ENCODE assay signal across 8 mouse cellular contexts in genomic region chr1:160184506-160184905, GRCm38 (mm10). TPM values are rescaled to one million over a fixed set of nuclear protein-coding genes. Genes with fewer than 3 reads are reported as not detected.
A peak's percentile ranks its signal among the peaks of the same experiment; 100 is the strongest.
DNase-seq lines count a peak whose midpoint lies in the region; ATAC-seq lines count a peak whose summit lies in the region.

No protein-coding gene starts in this region.

- peak; percentile 67; the same call in 1 of the 2 replicates for ATAC-seq in lung, embryonic 16.5 days (ENCODE audit: low read depth)
- no peak for ATAC-seq in inflammation-experienced regulatory T-cells, adult 6 months

- H3K27ac ChIP-seq in lung, embryonic 16.5 days (ENCODE audit: low read length), result no peak overlapping the region

- WGBS in lung, embryonic 16.5 days, result 9% methylated on average over 5 of the region's 5 CpGs

- no peak overlapping the region for H3K9ac ChIP-seq in lung, embryonic 16.5 days (ENCODE audit: low read length)

- no peaks in the 10 kb centered on the region for H3K4me1 ChIP-seq in lung, embryonic 16.5 days (replicated peaks; ENCODE audit: control insufficient read depth, insufficient read depth, low read length)

- H3K9me3 ChIP-seq in lung, embryonic 16.5 days (ENCODE audit: control insufficient read depth, low read length), result no peaks in the 10 kb centered on the region

- H3K27me3 ChIP-seq in lung, embryonic 16.5 days (ENCODE audit: control insufficient read depth, insufficient read depth, low read depth, low read length), result no peaks in the 10 kb centered on the region

- H3K4me3 ChIP-seq in lung, embryonic 16.5 days (ENCODE audit: low read length), result no peak overlapping the region

- no peaks in the 10 kb centered on the region for H3K36me3 ChIP-seq in lung, embryonic 16.5 days (ENCODE audit: control insufficient read depth, insufficient read depth, low read length)

- no peak overlapping the region for H3K4me2 ChIP-seq in lung, embryonic 16.5 days (ENCODE audit: low read depth, low read length)

- peak; percentile 8 for DNase-seq in thymus, postnatal 14 days
- DNase-seq in thymus, adult 18-20 months, result no peak
- DNase-seq in cerebellum, postnatal 25 days, result peak; percentile 48 to 63
- DNase-seq in frontal cortex, postnatal 36 days (ENCODE audit: low spot score in 2 of 2), result peak; percentile 51 to 72
- peak; percentile 12 to 53 for DNase-seq in kidney, postnatal 36 days
- DNase-seq in right cerebral cortex, postnatal 10 days (ENCODE audit: low spot score in 2 of 2), result peak; percentile 74 to 81

RNA-seq across cellular contexts. Expression of gene Mrps14, which starts 10.5 kb away (rescaled TPM):
- 261 and 272 TPM in 2 replicates for polyA plus RNA-seq in lung, embryonic 16.5 days (2015; fragmentation: Nextera tagmentation; extraction: Ambion mirVana)
- 100 to 1,000 TPM; 250 to 282 (median 266) TPM for polyA plus RNA-seq in inflammation-experienced regulatory T-cells, adult 6 months (2017; shearing (Covaris generic))

RNA-seq across cellular contexts. Expression of gene Cacybp, which starts 28.2 kb away (rescaled TPM):
- 171 and 193 TPM in 2 replicates for polyA plus RNA-seq in lung, embryonic 16.5 days (2015; fragmentation: Nextera tagmentation; extraction: Ambion mirVana)
- 100 to 1,000 TPM in 2 of 3 experiments, 10 to 100 TPM in 1; 88.4 to 163 (median 107) TPM for polyA plus RNA-seq in inflammation-experienced regulatory T-cells, adult 6 months (2017; shearing (Covaris generic))

RNA-seq across cellular contexts. Expression of gene Tnn, which starts 31.1 kb away (rescaled TPM):
- 1.2 and 1.6 TPM in 2 replicates for polyA plus RNA-seq in lung, embryonic 16.5 days (2015; fragmentation: Nextera tagmentation; extraction: Ambion mirVana)
- polyA plus RNA-seq in inflammation-experienced regulatory T-cells, adult 6 months (2017; shearing (Covaris generic)), result under 1 TPM in 1 of 3 experiments, not detected in 2; 0.09 TPM

Comparison
In these comparisons a context has a peak if more than half of its experiments do, and no peak if none do; other contexts are left out.
1. DNase-seq: peak in thymus, postnatal 14 days (single experiment), cerebellum, postnatal 25 days (2 of 2), frontal cortex, postnatal 36 days (2 of 2), kidney, postnatal 36 days (2 of 2) and right cerebral cortex, postnatal 10 days (2 of 2); none in thymus, adult 18-20 months (0 of 2).